Mouse (Mus musculus): Measurements from ENCODE around the gene Rnpc3. TPM values are rescaled to one million over a fixed set of nuclear protein-coding genes. Genes with fewer than 3 reads are reported as not detected.

The Rnpc3 gene
- polyA plus RNA-seq, 1 experiment from 2014 or later, result 52.2 TPM

DNA sequence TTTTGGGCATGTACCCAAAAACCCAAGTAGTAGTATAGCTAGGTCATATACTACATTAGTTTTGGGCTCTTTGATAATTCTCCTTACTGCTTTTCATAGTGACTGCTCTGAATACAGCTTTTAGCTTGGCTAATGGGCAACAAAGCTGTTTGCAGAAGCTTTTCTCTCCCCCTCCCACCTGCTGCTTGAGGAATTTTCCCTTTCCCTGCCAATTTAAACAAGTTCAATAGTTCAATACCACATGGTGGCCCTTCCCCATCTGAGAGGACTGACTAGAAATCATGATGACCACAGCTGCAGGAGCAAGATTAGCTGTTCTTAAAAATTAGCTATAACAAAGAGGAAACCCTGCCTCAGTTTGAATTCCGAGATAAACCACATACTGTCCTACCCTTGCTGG is 39.1 kb downstream of the Rnpc3 start:
- DNase-seq (ENCODE audit: low spot score), result peak; percentile 25
- WGBS, result 16% methylated on average over 1 of the region's 1 CpGs
- H3K27ac ChIP-seq (ENCODE audit: low read depth, low read length), result no peak overlapping the region
- no peaks in the 10 kb centered on the region; the same call in 1 of the 2 replicates for H3K36me3 ChIP-seq (ENCODE audit: control insufficient read depth, insufficient read depth, low read length)
- no peak; the same call in 1 of the 2 replicates for ATAC-seq
- no peak overlapping the region for H3K9ac ChIP-seq (ENCODE audit: low read length)
- no peaks in the 10 kb centered on the region for H3K9me3 ChIP-seq (replicated peaks; ENCODE audit: control insufficient read depth, low read length)
- H3K27me3 ChIP-seq (replicated peaks; ENCODE audit: control insufficient read depth, insufficient read depth, low read length), result no peaks in the 10 kb centered on the region
- H3K4me2 ChIP-seq (ENCODE audit: low read length), result no peak overlapping the region
- no peak overlapping the region for H3K4me3 ChIP-seq (ENCODE audit: low read depth, low read length)
- no peaks in the 10 kb centered on the region for H3K4me1 ChIP-seq (ENCODE audit: control insufficient read depth, insufficient read depth, low read length)

GRCm38 (mm10) chr3:113574578-113574977 is 55.4 kb downstream of the Rnpc3 start:
- Histone ChIP-seq H3K4me1 (ENCODE audit: control insufficient read depth, insufficient read depth, low read length) (no peaks in the 10 kb centered on the region), H3K27me3 (replicated peaks; ENCODE audit: control insufficient read depth, insufficient read depth, low read length) (no peaks in the 10 kb centered on the region), H3K36me3 (ENCODE audit: control insufficient read depth, insufficient read depth, low read length) (no peaks in the 10 kb centered on the region), H3K9ac (ENCODE audit: low read length) (no peak overlapping the region), H3K9me3 (replicated peaks; ENCODE audit: control insufficient read depth, low read length) (no peaks in the 10 kb centered on the region), H3K4me3 (ENCODE audit: low read depth, low read length) (no peak overlapping the region), H3K27ac (ENCODE audit: low read depth, low read length) (no peak overlapping the region), H3K4me2 (ENCODE audit: low read length) (no peak overlapping the region)
- 84% methylated on average over 4 of the region's 4 CpGs for WGBS
- ATAC-seq (no peak), DNase-seq (ENCODE audit: low spot score) (no peak)

- Histone ChIP-seq H3K9me3 (replicated peaks; ENCODE audit: control insufficient read depth, low read length) (no peaks in the 10 kb centered on the region), H3K27ac (ENCODE audit: low read depth, low read length) (no peak overlapping the region), H3K4me2 (ENCODE audit: low read length) (no peak overlapping the region), H3K36me3 (ENCODE audit: control insufficient read depth, insufficient read depth, low read length) (no peaks in the 10 kb centered on the region), H3K9ac (ENCODE audit: low read length) (no peak overlapping the region), H3K4me3 (ENCODE audit: low read depth, low read length) (no peak overlapping the region), H3K27me3 (replicated peaks; ENCODE audit: control insufficient read depth, insufficient read depth, low read length) (no peaks in the 10 kb centered on the region), H3K4me1 (ENCODE audit: control insufficient read depth, insufficient read depth, low read length) (no peaks in the 10 kb centered on the region)
- ATAC-seq (no peak), DNase-seq (ENCODE audit: low spot score) (no peak)
- 88% methylated on average over 2 of the region's 2 CpGs for WGBS
Measured at GRCm38 (mm10) chr3:113574138-113574537, 55.8 kb downstream of the Rnpc3 start.

- no peaks in the 10 kb centered on the region for H3K36me3 ChIP-seq (ENCODE audit: control insufficient read depth, insufficient read depth, low read length)
- H3K4me3 ChIP-seq (ENCODE audit: low read depth, low read length), result no peak overlapping the region
- H3K9me3 ChIP-seq (replicated peaks; ENCODE audit: control insufficient read depth, low read length), result no peaks in the 10 kb centered on the region
- ATAC-seq, result no peak
- WGBS, result 92% methylated on average over 3 of the region's 3 CpGs
- H3K4me1 ChIP-seq (ENCODE audit: control insufficient read depth, insufficient read depth, low read length), result no peaks in the 10 kb centered on the region
- DNase-seq (ENCODE audit: low spot score), result no peak
- H3K9ac ChIP-seq (ENCODE audit: low read length), result no peak overlapping the region
- no peak overlapping the region for H3K27ac ChIP-seq (ENCODE audit: low read depth, low read length)
- no peaks in the 10 kb centered on the region for H3K27me3 ChIP-seq (replicated peaks; ENCODE audit: control insufficient read depth, insufficient read depth, low read length)
- H3K4me2 ChIP-seq (ENCODE audit: low read length), result no peak overlapping the region
Measured at GRCm38 (mm10) chr3:113572158-113572557, 57.8 kb downstream of the Rnpc3 start.

Other genes with a start within 250 kb of the Rnpc3 start
- gene Amy2a1, start 97.7 kb downstream of the Rnpc3 start, polyA plus RNA-seq (2014; fragmentation: Nextera tagmentation; extraction: Ambion mirVana), result not detected in 2 replicates
- 10.7 TPM in 2 replicates for gene Amy1, start 23.4 kb downstream of the Rnpc3 start, polyA plus RNA-seq (2014; fragmentation: Nextera tagmentation; extraction: Ambion mirVana)

Data from forebrain, embryonic 14.5 days (tissue).